Mouse (Mus musculus): ENCODE data around the gene Slc4a2. TPM values are rescaled to one million over a fixed set of nuclear protein-coding genes. Genes with fewer than 3 reads are reported as not detected.
"Not testable (repeated sequence)": the region's sequence is repeated elsewhere in the genome, so short reads cannot be mapped to it uniquely, and the experiment has no call there.

The Slc4a2 gene
- polyA plus RNA-seq, 1 experiment from 2014 or later, result 14.8 TPM

DNA sequence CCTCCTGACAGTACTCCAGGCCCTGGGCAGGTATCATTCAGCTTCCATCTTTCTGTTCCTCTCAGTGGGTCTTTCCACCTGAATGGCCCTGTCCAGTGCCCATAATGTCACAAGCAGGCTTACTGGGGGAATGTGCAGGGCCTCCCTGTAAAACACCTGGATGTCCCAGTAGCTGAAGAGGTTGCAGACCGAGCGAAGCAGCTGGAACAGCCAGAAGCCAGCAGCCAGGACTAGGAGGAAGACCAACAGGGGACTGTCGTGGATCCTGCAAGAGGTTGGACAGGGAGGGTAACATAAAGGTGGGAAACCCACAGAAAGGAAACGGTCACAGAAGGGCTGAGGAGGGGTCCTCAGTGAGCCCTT, 34.0 kb upstream of the Slc4a2 start:
- Histone ChIP-seq H3K27me3 (ENCODE audit: control insufficient read depth, insufficient read depth, low read length) (peaks cover 16% of the 10 kb centered on the region; the same call in 1 of the 2 replicates), H3K4me3 (replicated peaks; ENCODE audit: low read depth, low read length) (no peak overlapping the region), H3K36me3 (ENCODE audit: control insufficient read depth, insufficient read depth, low read length) (no peaks in the 10 kb centered on the region), H3K9ac (replicated peaks; ENCODE audit: low read length) (no peak overlapping the region), H3K4me2 (ENCODE audit: low read length) (no peak overlapping the region), H3K4me1 (ENCODE audit: control insufficient read depth, insufficient read depth, low read length) (peaks cover 19% of the 10 kb centered on the region), H3K9me3 (ENCODE audit: control insufficient read depth, low read length) (no peaks in the 10 kb centered on the region), H3K27ac (replicated peaks; ENCODE audit: low read depth, low read length) (no peak overlapping the region)
- ATAC-seq (ENCODE audit: low FRiP score, low TSS enrichment), result no peak
- DNase-seq, result no peak
- WGBS, result 78% methylated on average over 4 of the region's 4 CpGs

DNA sequence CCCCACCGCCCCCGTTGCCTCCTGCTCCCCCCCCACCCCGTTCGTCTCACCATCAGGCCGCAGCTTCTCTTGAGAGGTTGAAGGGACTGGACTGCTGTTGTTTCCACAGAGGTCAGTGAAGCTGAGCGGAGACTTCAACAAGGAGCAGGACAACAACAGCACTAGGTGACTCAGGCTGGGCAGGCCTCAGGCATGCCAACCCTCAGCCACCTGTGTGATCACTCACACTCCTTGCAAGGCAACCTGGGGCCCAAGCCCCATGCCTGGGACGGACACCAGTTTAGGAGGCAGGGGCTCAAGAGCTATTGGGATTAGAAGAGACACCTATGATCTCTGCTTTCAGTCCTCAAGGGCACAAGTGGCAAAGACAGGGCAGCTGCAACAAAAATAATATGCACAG, 31.8 kb upstream of the Slc4a2 start, which contains the start of gene Atg9b:
Gene Atg9b, minus strand, starts transcription at position 280 of the 400 bp plus-strand sequence.
- H3K27ac ChIP-seq (replicated peaks; ENCODE audit: low read depth, low read length), result no peak within 1 kb of the TSS
- H3K4me2 ChIP-seq (ENCODE audit: low read length), result no peak within 1 kb of the TSS
- H3K27me3 ChIP-seq (ENCODE audit: control insufficient read depth, insufficient read depth, low read length), result peaks cover 9% of the 10 kb centered on the region; the same call in 1 of the 2 replicates
- no peak within 1 kb of the TSS for H3K4me3 ChIP-seq (replicated peaks; ENCODE audit: low read depth, low read length)
- no peak for DNase-seq
- 75% methylated on average over 7 of the region's 7 CpGs for WGBS
- H3K4me1 ChIP-seq (ENCODE audit: control insufficient read depth, insufficient read depth, low read length), result peaks cover 22% of the 10 kb centered on the region
- no peak for ATAC-seq (ENCODE audit: low FRiP score, low TSS enrichment)
- no peaks in the 10 kb centered on the region for H3K9me3 ChIP-seq (ENCODE audit: control insufficient read depth, low read length)
- no peaks in the 10 kb centered on the region for H3K36me3 ChIP-seq (ENCODE audit: control insufficient read depth, insufficient read depth, low read length)
- H3K9ac ChIP-seq (replicated peaks; ENCODE audit: low read length), result no peak within 1 kb of the TSS

DNA sequence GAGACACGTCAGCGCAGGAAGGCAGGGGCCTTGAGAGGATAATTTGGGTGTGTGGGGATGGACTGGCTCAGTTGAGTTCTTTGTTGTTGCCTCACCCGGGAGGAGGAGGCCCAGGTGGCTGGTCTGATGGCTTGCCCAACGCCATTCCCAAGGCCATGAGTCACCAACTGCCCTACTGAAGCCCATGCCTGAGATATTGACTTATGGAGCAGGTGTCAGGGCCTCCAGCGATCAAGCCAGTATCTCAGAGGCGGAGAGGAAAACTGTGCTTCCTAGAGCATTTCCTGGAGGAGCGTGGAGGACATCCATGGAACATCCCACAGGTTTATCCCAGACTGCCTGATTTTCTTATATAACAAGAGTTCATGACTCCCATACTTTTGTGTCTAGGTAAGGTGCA, 30.9 kb upstream of the Slc4a2 start:
- Histone ChIP-seq H3K9ac (replicated peaks; ENCODE audit: low read length) (no peak overlapping the region), H3K36me3 (ENCODE audit: control insufficient read depth, insufficient read depth, low read length) (no peaks in the 10 kb centered on the region), H3K9me3 (ENCODE audit: control insufficient read depth, low read length) (no peaks in the 10 kb centered on the region), H3K4me3 (replicated peaks; ENCODE audit: low read depth, low read length) (no peak overlapping the region), H3K4me1 (ENCODE audit: control insufficient read depth, insufficient read depth, low read length) (peaks cover 14% of the 10 kb centered on the region; the same call in 1 of the 2 replicates), H3K27ac (replicated peaks; ENCODE audit: low read depth, low read length) (no peak overlapping the region), H3K27me3 (ENCODE audit: control insufficient read depth, insufficient read depth, low read length) (peaks cover 9% of the 10 kb centered on the region; the same call in 1 of the 2 replicates), H3K4me2 (ENCODE audit: low read length) (no peak overlapping the region)
- 78% methylated on average over 7 of the region's 7 CpGs for WGBS
- DNase-seq, result no peak
- no peak for ATAC-seq (ENCODE audit: low FRiP score, low TSS enrichment)

DNA sequence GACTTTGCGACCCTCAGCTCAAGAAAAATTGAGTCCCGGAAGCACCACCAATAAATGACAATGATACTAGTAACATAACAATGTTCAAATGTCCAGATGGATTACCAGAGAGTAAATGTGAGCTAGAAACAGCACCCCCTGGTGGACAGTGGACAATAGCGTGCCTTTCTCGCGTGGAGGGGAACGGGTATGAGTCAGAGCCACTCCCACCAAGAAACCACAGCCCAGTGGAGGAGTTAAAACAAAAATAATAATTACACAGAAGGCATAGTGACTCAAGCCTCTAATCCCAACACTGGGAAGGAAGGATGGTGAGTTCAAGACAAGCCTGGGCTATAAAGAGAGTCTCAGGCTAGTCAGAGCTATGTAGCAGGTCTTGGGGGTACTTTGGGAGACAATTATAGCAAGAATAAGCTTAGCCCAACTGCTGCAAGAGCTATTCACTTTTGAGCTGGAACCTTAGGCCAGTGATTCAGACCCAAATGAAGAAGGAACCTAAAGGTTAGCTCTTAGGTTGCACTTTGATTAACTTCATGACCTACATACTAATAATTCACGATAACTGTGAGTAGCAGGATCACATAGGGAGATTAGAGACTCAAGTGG, 30.1 kb upstream of the Slc4a2 start, which contains the start of gene Abcb8:
Gene Abcb8, plus strand, starts transcription at position 272 of the 606 bp plus-strand sequence.
- Histone ChIP-seq H3K9me3 (ENCODE audit: control insufficient read depth, low read length) (no peaks in the 10 kb centered on the region), H3K4me2 (ENCODE audit: low read length) (peak within 1 kb of the TSS; percentile 50), H3K9ac (replicated peaks; ENCODE audit: low read length) (peak within 1 kb of the TSS; percentile 52), H3K27me3 (ENCODE audit: control insufficient read depth, insufficient read depth, low read length) (peaks cover 4% of the 10 kb centered on the region; the same call in 1 of the 2 replicates), H3K4me3 (replicated peaks; ENCODE audit: low read depth, low read length) (peak within 1 kb of the TSS; percentile 55), H3K27ac (replicated peaks; ENCODE audit: low read depth, low read length) (peak within 1 kb of the TSS; percentile 83), H3K4me1 (ENCODE audit: control insufficient read depth, insufficient read depth, low read length) (peaks cover 8% of the 10 kb centered on the region; the same call in 1 of the 2 replicates), H3K36me3 (ENCODE audit: control insufficient read depth, insufficient read depth, low read length) (no peaks in the 10 kb centered on the region)
- ATAC-seq (ENCODE audit: low FRiP score, low TSS enrichment) (no peak), DNase-seq (peak; percentile 86)
- 22% methylated on average over 7 of the region's 7 CpGs for WGBS

DNA sequence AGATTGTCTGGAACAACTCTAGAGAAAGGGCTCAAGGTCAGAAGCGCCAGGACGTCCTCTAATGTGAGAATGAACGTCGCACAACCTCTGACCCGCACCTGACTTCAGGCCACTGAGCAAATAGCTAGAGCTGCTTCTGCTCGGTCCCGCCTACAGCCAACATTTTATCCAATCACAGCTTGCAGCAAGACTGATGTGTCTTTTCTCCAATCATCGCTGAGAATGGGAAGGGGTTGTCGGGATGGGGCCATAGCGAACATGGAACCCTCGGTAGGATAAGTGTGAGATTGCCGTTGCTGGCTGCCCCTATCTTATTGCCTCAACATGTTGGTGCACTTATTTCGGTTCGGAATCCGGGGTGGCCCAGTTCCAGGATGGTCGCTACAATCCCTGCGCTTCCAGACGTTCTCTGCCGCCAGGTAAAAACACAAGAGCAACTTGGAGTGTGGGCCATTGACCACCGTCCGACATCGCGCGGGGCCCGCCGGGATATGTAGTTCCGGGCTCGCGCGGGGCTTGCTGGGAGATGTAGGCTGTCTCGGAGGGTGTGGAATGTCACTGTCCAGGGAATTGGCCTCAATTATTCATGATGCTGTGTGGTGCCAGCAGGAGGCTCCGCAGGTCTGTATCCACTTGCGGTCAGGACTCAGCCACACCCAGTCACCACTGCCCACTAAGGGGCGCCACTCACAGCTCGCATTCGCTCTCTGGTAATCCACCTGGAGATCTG, 29.3 kb upstream of the Slc4a2 start:
- peaks cover 8% of the 10 kb centered on the region; the same call in 1 of the 2 replicates for H3K4me1 ChIP-seq (ENCODE audit: control insufficient read depth, insufficient read depth, low read length)
- H3K27ac ChIP-seq (replicated peaks; ENCODE audit: low read depth, low read length), result peak overlapping the region; percentile 83
- H3K4me3 ChIP-seq (replicated peaks; ENCODE audit: low read depth, low read length), result peak overlapping the region; percentile 55
- H3K9ac ChIP-seq (replicated peaks; ENCODE audit: low read length), result peak overlapping the region; percentile 52
- under 1% methylated on average over 36 of the region's 36 CpGs for WGBS
- no peaks in the 10 kb centered on the region for H3K9me3 ChIP-seq (ENCODE audit: control insufficient read depth, low read length)
- no peaks in the 10 kb centered on the region for H3K36me3 ChIP-seq (ENCODE audit: control insufficient read depth, insufficient read depth, low read length)
- DNase-seq (peak; percentile 97), ATAC-seq (ENCODE audit: low FRiP score, low TSS enrichment) (peak; percentile 96)
- peak overlapping the region; percentile 50 for H3K4me2 ChIP-seq (ENCODE audit: low read length)
- no peaks in the 10 kb centered on the region for H3K27me3 ChIP-seq (ENCODE audit: control insufficient read depth, insufficient read depth, low read length)

DNA sequence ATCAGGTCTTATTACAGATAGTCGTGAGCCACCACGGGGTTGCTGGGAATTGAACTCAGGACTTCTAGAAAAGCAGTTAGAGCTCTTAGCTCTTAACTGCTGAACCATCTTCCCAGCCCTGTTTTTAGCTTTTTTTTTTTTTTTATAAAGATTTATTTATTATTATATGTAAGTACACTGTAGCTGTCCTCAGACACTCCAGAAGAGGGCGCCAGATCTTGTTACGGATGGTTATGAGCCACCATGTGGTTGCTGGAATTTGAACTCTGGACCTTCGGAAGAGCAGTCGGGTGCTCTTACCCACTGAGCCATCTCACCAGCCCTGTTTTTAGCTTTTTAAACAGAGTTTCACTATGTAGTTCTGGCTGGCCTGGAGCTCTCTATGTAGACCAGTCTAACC, 27.4 kb upstream of the Slc4a2 start:
- not testable (repeated sequence) for H3K4me1 ChIP-seq (ENCODE audit: control insufficient read depth, insufficient read depth, low read length); H3K4me2 ChIP-seq (ENCODE audit: low read length); DNase-seq; ATAC-seq (ENCODE audit: low FRiP score, low TSS enrichment); H3K9me3 ChIP-seq (ENCODE audit: control insufficient read depth, low read length); H3K9ac ChIP-seq (replicated peaks; ENCODE audit: low read length); H3K27ac ChIP-seq (replicated peaks; ENCODE audit: low read depth, low read length); H3K36me3 ChIP-seq (ENCODE audit: control insufficient read depth, insufficient read depth, low read length); H3K4me3 ChIP-seq (replicated peaks; ENCODE audit: low read depth, low read length); H3K27me3 ChIP-seq (ENCODE audit: control insufficient read depth, insufficient read depth, low read length)
- 91% methylated on average over 6 of the region's 6 CpGs for WGBS

DNA sequence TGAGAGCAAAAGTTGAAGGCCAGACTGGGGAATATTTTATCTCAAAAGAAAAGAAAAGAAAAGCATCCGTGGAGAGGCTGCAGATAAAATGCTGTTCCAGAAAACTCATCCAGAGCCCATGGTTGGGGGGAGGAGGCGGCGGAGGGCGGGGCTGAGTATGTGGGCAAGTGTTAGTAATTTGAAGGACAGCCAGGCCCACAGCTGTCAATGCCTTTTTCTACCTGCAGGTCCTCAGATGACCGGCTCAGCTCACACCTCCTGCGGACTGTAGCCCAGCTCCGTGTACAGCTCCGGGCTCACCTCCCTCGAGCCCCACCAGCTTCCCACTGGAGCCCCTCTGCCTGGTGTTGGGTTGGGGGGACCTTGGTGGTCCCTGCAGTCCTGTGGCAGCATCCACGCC, 24.0 kb upstream of the Slc4a2 start:
- 92% methylated on average over 10 of the region's 10 CpGs for WGBS
- Histone ChIP-seq H3K9me3 (ENCODE audit: control insufficient read depth, low read length) (no peaks in the 10 kb centered on the region), H3K4me1 (ENCODE audit: control insufficient read depth, insufficient read depth, low read length) (0 out of 2 replicates have a peak, but pooled peaks cover 3% of the 10 kb centered on the region), H3K36me3 (ENCODE audit: control insufficient read depth, insufficient read depth, low read length) (peaks cover 35% of the 10 kb centered on the region), H3K27me3 (ENCODE audit: control insufficient read depth, insufficient read depth, low read length) (no peaks in the 10 kb centered on the region), H3K9ac (replicated peaks; ENCODE audit: low read length) (no peak overlapping the region), H3K27ac (replicated peaks; ENCODE audit: low read depth, low read length) (no peak overlapping the region), H3K4me2 (ENCODE audit: low read length) (no peak overlapping the region), H3K4me3 (replicated peaks; ENCODE audit: low read depth, low read length) (no peak overlapping the region)
- ATAC-seq (ENCODE audit: low FRiP score, low TSS enrichment), result no peak
- DNase-seq, result no peak

DNA sequence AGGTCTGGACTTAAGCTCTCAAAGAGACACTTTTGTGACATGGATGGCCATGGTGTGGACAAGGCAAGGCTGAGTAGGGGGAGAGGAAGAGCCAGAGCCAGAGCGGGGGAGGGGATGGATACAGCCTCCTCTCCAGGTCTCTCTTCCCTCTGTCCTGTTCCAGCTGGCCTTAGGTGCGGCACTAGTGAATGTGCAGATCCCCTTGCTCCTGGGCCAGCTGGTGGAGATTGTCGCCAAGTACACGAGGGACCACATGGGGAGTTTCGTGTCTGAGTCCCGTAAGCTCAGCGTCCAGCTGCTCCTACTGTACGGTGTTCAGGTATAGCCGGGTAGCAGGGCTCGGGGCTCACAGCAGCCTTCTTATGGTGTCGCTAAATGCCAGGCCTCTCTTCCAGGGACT, 23.3 kb upstream of the Slc4a2 start:
- no peak overlapping the region for H3K4me3 ChIP-seq (replicated peaks; ENCODE audit: low read depth, low read length)
- no peak overlapping the region for H3K9ac ChIP-seq (replicated peaks; ENCODE audit: low read length)
- no peak for ATAC-seq (ENCODE audit: low FRiP score, low TSS enrichment)
- H3K9me3 ChIP-seq (ENCODE audit: control insufficient read depth, low read length), result no peaks in the 10 kb centered on the region
- H3K36me3 ChIP-seq (ENCODE audit: control insufficient read depth, insufficient read depth, low read length), result peaks cover 35% of the 10 kb centered on the region
- H3K27ac ChIP-seq (replicated peaks; ENCODE audit: low read depth, low read length), result no peak overlapping the region
- 90% methylated on average over 11 of the region's 11 CpGs for WGBS
- H3K4me2 ChIP-seq (ENCODE audit: low read length), result no peak overlapping the region
- no peaks in the 10 kb centered on the region for H3K27me3 ChIP-seq (ENCODE audit: control insufficient read depth, insufficient read depth, low read length)
- DNase-seq, result no peak
- H3K4me1 ChIP-seq (ENCODE audit: control insufficient read depth, insufficient read depth, low read length), result no peaks in the 10 kb centered on the region
